Mouse (Mus musculus) thymus, postnatal 25 days (tissue): Measurements from ENCODE around the gene Dis3.
"Not testable (repeated sequence)": the region's sequence is repeated elsewhere in the genome, so short reads cannot be mapped to it uniquely, and the experiment has no call there.

Experiments used
- DNase-seq: peaks from one replicate; pipeline ENCODE4 v3.0.0; 2022

Gene Dis3

GRCm38 (mm10) chr14:99058959-99059586 is 40.5 kb downstream of the Dis3 start:
- DNase-seq = no peak

- DNase-seq = no peak
These were observed 52.8 kb downstream of the Dis3 start for GRCm38 (mm10) chr14:99046782-99047181.

GRCm38 (mm10) chr14:99046031-99046781 is 53.4 kb downstream of the Dis3 start, which contains the start of the genes Mzt1 and Bora:
Mzt1 (minus strand) TSS chr14:99046134.
Bora (plus strand) TSS chr14:99046222.
- peak; percentile 95 for DNase-seq

GRCm38 (mm10) chr14:99045378-99046030 is 54.1 kb downstream of the Dis3 start:
- no peak for DNase-seq

GRCm38 (mm10) chr14:99044718-99045117 is 54.9 kb downstream of the Dis3 start:
- no peak for DNase-seq

GRCm38 (mm10) chr14:99044096-99044495 is 55.5 kb downstream of the Dis3 start:
- no peak for DNase-seq

GRCm38 (mm10) chr14:99043499-99043898 is 56.1 kb downstream of the Dis3 start:
- DNase-seq = no peak

- DNase-seq = peak; percentile 13
These were observed 58.2 kb downstream of the Dis3 start for GRCm38 (mm10) chr14:99041416-99041815.

- not testable (repeated sequence) for DNase-seq
These were observed 60.3 kb downstream of the Dis3 start for GRCm38 (mm10) chr14:99039308-99039707.

GRCm38 (mm10) chr14:99037703-99038102 is 61.9 kb downstream of the Dis3 start:
- no peak for DNase-seq

GRCm38 (mm10) chr14:99036039-99036438 is 63.5 kb downstream of the Dis3 start:
- DNase-seq = no peak

GRCm38 (mm10) chr14:99034851-99035250 is 64.7 kb downstream of the Dis3 start:
- DNase-seq = not testable (repeated sequence)

GRCm38 (mm10) chr14:99032596-99032995 is 67.0 kb downstream of the Dis3 start:
- no peak for DNase-seq

GRCm38 (mm10) chr14:99031337-99031873 is 68.2 kb downstream of the Dis3 start:
- DNase-seq = no peak

GRCm38 (mm10) chr14:99029987-99030386 is 69.6 kb downstream of the Dis3 start:
- no peak for DNase-seq
